Mouse (Mus musculus): Measurements from ENCODE around the gene Yipf1. TPM values are rescaled to one million over a fixed set of nuclear protein-coding genes. Genes with fewer than 3 reads are reported as not detected.

Yipf1 gene
- polyA plus RNA-seq, 1 experiment = 37.3 TPM

DNA sequence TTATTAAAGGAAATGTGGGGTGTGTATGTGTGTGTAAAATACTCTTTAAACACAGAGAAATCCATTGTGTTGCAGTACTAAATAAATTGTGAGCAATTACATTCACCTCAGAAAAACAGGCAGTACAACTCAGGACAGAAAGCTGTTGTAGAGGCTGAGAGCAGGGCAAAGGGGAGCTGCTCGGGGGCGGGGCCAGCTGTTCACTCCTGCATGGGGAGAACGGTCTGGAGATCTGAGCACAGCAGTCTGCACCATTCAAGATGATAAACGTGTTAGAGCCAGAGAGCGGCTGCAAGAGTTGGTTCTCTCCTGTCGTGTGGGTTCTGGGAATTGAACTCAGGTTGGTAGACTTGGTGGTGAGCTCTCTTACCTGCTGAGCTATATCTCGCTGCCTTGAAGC is 66.7 kb downstream of the Yipf1 start:
- TF ChIP-seq POLR2A (IDR thresholded peaks at IDR 0.05; ENCODE audit: insufficient read length, low read depth) (no peak), E2F4 (IDR thresholded peaks at IDR 0.05; ENCODE audit: insufficient read depth) (no peak), USF1 (IDR thresholded peaks at IDR 0.05; ENCODE audit: low read depth) (no peak), TCF3 (IDR thresholded peaks at IDR 0.05; ENCODE audit: insufficient read length, low read depth) (no peak), POLR2AphosphoS2 (IDR thresholded peaks at IDR 0.05; ENCODE audit: insufficient read length, low read depth) (no peak), MYOG (IDR thresholded peaks at IDR 0.05; ENCODE audit: control insufficient read depth in 1 of 3, insufficient read depth in 1 of 3, insufficient read length in 2 of 3, low read depth in 2 of 3) (no peak), SRF (IDR thresholded peaks at IDR 0.05; ENCODE audit: control insufficient read depth, insufficient read length, low read depth) (no peak), CEBPB (IDR thresholded peaks at IDR 0.05; ENCODE audit: insufficient read depth, poor library complexity, severe bottlenecking) (no peak), TCF12 (IDR thresholded peaks at IDR 0.05; ENCODE audit: insufficient read depth, poor library complexity, severe bottlenecking) (no peak), REST (IDR thresholded peaks at IDR 0.05; ENCODE audit: insufficient read depth, insufficient read length) (no peak), MYOD1 (IDR thresholded peaks at IDR 0.05; ENCODE audit: control insufficient read depth in 1 of 3, insufficient read length in 2 of 3, low read depth in 2 of 3) (no peak), MAX (IDR thresholded peaks at IDR 0.05; ENCODE audit: low read depth) (no peak)
- H3K4me3 ChIP-seq = no peak overlapping the region
- H3K4me2 ChIP-seq (ENCODE audit: low read depth) = no peak overlapping the region
- H3K27me3 ChIP-seq (ENCODE audit: control insufficient read depth, insufficient read depth, insufficient read length) = no peaks in the 10 kb centered on the region
- H3K36me3 ChIP-seq (ENCODE audit: control insufficient read depth, insufficient read depth) = peaks cover 25% of the 10 kb centered on the region
- H3ac ChIP-seq (ENCODE audit: control insufficient read depth, insufficient read length) = no peak overlapping the region
- H3K79me2 ChIP-seq (ENCODE audit: control insufficient read depth, insufficient read depth) = no peaks in the 10 kb centered on the region

DNA sequence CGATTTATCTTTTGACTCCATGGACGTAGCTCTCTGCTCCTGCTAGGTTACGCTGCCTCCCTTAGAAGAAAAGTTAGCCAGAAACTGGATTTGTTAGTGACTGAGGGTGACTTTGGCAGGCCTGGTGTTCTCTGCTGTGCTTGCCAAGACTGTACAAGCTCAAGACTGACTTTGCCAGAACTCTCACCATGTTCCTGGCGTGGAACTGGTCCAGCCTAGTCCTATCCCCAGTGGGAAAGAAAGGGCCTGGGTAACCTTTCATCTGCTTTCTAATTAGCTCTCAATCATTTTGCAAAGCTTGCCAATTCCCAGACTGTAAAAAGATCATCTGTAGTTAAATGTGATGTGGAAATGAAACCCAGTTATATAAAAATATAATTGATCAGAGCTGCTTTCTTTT is 72.9 kb downstream of the Yipf1 start:
- Histone ChIP-seq H3K79me2 (ENCODE audit: control insufficient read depth, insufficient read depth) (no peaks in the 10 kb centered on the region), H3K36me3 (ENCODE audit: control insufficient read depth, insufficient read depth) (peaks cover 67% of the 10 kb centered on the region), H3K27me3 (ENCODE audit: control insufficient read depth, insufficient read depth, insufficient read length) (no peaks in the 10 kb centered on the region), H3ac (ENCODE audit: control insufficient read depth, insufficient read length) (no peak overlapping the region), H3K4me2 (ENCODE audit: low read depth) (no peak overlapping the region), H3K4me3 (no peak overlapping the region)
- TF ChIP-seq SRF (IDR thresholded peaks at IDR 0.05; ENCODE audit: control insufficient read depth, insufficient read length, low read depth) (no peak), CEBPB (IDR thresholded peaks at IDR 0.05; ENCODE audit: insufficient read depth, poor library complexity, severe bottlenecking) (no peak), POLR2AphosphoS2 (IDR thresholded peaks at IDR 0.05; ENCODE audit: insufficient read length, low read depth) (no peak), POLR2A (IDR thresholded peaks at IDR 0.05; ENCODE audit: insufficient read length, low read depth) (no peak), TCF3 (IDR thresholded peaks at IDR 0.05; ENCODE audit: insufficient read length, low read depth) (no peak), USF1 (IDR thresholded peaks at IDR 0.05; ENCODE audit: low read depth) (no peak), MAX (IDR thresholded peaks at IDR 0.05; ENCODE audit: low read depth) (no peak), REST (IDR thresholded peaks at IDR 0.05; ENCODE audit: insufficient read depth, insufficient read length) (no peak), TCF12 (IDR thresholded peaks at IDR 0.05; ENCODE audit: insufficient read depth, poor library complexity, severe bottlenecking) (no peak), MYOD1 (IDR thresholded peaks at IDR 0.05; ENCODE audit: control insufficient read depth in 1 of 3, insufficient read length in 2 of 3, low read depth in 2 of 3) (no peak), MYOG (IDR thresholded peaks at IDR 0.05; ENCODE audit: control insufficient read depth in 1 of 3, insufficient read depth in 1 of 3, insufficient read length in 2 of 3, low read depth in 2 of 3) (no peak), E2F4 (IDR thresholded peaks at IDR 0.05; ENCODE audit: insufficient read depth) (no peak)

DNA sequence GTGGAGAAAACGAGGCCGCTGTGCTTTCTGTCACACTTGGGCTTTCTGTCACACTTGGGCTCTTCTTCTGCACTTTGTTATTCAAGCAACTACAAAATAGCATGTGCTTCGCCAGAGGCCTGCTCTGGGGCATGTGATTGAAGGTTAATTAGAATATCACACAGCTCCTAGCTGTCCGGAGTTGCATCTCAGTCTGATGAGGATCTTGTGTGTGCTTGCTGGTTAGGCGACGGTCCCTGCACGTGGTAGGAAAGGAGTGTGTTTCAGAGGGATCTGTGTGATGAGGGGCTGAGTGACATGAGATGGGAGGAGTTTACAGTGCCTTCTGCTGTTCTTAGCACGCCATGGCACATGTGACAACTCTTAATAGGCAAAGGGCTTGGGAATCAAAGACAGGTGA is 73.3 kb downstream of the Yipf1 start:
- no peak overlapping the region for H3K4me3 ChIP-seq
- peaks cover 67% of the 10 kb centered on the region for H3K36me3 ChIP-seq (ENCODE audit: control insufficient read depth, insufficient read depth)
- H3ac ChIP-seq (ENCODE audit: control insufficient read depth, insufficient read length) = no peak overlapping the region
- no peak for TF ChIP-seq MYOD1 (IDR thresholded peaks at IDR 0.05; ENCODE audit: control insufficient read depth in 1 of 3, insufficient read length in 2 of 3, low read depth in 2 of 3)
- TF ChIP-seq E2F4 (IDR thresholded peaks at IDR 0.05; ENCODE audit: insufficient read depth) = no peak
- TF ChIP-seq REST (IDR thresholded peaks at IDR 0.05; ENCODE audit: insufficient read depth, insufficient read length) = no peak
- H3K27me3 ChIP-seq (ENCODE audit: control insufficient read depth, insufficient read depth, insufficient read length) = no peaks in the 10 kb centered on the region
- H3K79me2 ChIP-seq (ENCODE audit: control insufficient read depth, insufficient read depth) = no peaks in the 10 kb centered on the region
- no peak overlapping the region for H3K4me2 ChIP-seq (ENCODE audit: low read depth)

DNA sequence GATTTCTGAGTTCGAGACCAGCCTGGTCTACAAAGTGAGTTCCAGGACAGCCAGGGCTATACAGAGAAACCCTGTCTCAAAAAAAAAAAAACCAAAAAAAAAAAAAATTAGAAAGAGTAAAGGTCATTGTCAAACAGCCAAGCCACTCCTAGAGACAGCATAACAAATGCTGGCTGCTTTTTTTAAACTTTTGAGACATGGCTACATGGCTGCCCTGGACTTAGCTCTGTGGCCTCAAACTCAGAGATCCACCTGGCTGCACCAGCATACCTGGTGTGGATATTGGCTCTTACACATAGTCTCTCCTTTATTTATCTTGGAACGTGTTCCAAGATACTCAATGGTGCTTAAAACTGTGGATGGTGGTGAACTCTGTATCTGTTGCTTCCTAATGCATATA is 74.1 kb downstream of the Yipf1 start:
- Histone ChIP-seq H3K4me3 (no peak overlapping the region), H3ac (ENCODE audit: control insufficient read depth, insufficient read length) (no peak overlapping the region), H3K27me3 (ENCODE audit: control insufficient read depth, insufficient read depth, insufficient read length) (no peaks in the 10 kb centered on the region), H3K4me2 (ENCODE audit: low read depth) (no peak overlapping the region), H3K79me2 (ENCODE audit: control insufficient read depth, insufficient read depth) (no peaks in the 10 kb centered on the region), H3K36me3 (ENCODE audit: control insufficient read depth, insufficient read depth) (peaks cover 68% of the 10 kb centered on the region)
- TF ChIP-seq REST (IDR thresholded peaks at IDR 0.05; ENCODE audit: insufficient read depth, insufficient read length) (no peak), MYOD1 (IDR thresholded peaks at IDR 0.05; ENCODE audit: control insufficient read depth in 1 of 3, insufficient read length in 2 of 3, low read depth in 2 of 3) (no peak), MAX (IDR thresholded peaks at IDR 0.05; ENCODE audit: low read depth) (no peak), POLR2AphosphoS2 (IDR thresholded peaks at IDR 0.05; ENCODE audit: insufficient read length, low read depth) (no peak), TCF12 (IDR thresholded peaks at IDR 0.05; ENCODE audit: insufficient read depth, poor library complexity, severe bottlenecking) (no peak), E2F4 (IDR thresholded peaks at IDR 0.05; ENCODE audit: insufficient read depth) (no peak), USF1 (IDR thresholded peaks at IDR 0.05; ENCODE audit: low read depth) (no peak), TCF3 (IDR thresholded peaks at IDR 0.05; ENCODE audit: insufficient read length, low read depth) (no peak), CEBPB (IDR thresholded peaks at IDR 0.05; ENCODE audit: insufficient read depth, poor library complexity, severe bottlenecking) (no peak), MYOG (IDR thresholded peaks at IDR 0.05; ENCODE audit: control insufficient read depth in 1 of 3, insufficient read depth in 1 of 3, insufficient read length in 2 of 3, low read depth in 2 of 3) (no peak), POLR2A (IDR thresholded peaks at IDR 0.05; ENCODE audit: insufficient read length, low read depth) (no peak), SRF (IDR thresholded peaks at IDR 0.05; ENCODE audit: control insufficient read depth, insufficient read length, low read depth) (no peak)

DNA sequence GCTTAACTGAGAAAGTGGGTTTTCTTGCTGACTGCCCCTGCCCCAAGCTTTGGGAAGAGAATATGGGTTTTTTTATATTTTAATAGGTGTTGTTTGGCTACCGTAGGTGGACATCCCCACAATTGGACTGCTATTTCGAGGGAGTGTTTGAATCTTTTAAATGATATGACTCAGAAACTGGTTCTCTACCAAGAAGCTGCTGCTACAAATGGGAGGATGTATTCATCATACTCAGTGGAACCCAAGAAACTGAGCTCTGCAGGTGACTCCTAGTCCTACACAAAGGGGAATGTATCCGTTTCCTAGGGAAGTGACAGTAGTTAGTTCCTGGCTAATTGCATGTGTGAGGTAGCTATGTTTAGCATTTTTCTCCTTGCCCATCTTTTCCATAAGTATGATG is 75.2 kb downstream of the Yipf1 start:
- Histone ChIP-seq H3K4me3 (no peak overlapping the region), H3ac (ENCODE audit: control insufficient read depth, insufficient read length) (no peak overlapping the region), H3K4me2 (ENCODE audit: low read depth) (no peak overlapping the region), H3K79me2 (ENCODE audit: control insufficient read depth, insufficient read depth) (no peaks in the 10 kb centered on the region), H3K27me3 (ENCODE audit: control insufficient read depth, insufficient read depth, insufficient read length) (no peaks in the 10 kb centered on the region), H3K36me3 (ENCODE audit: control insufficient read depth, insufficient read depth) (peaks cover 64% of the 10 kb centered on the region)
- no peak for TF ChIP-seq POLR2AphosphoS2 (IDR thresholded peaks at IDR 0.05; ENCODE audit: insufficient read length, low read depth)
- TF ChIP-seq CEBPB (IDR thresholded peaks at IDR 0.05; ENCODE audit: insufficient read depth, poor library complexity, severe bottlenecking) = no peak
- TF ChIP-seq MYOG (IDR thresholded peaks at IDR 0.05; ENCODE audit: control insufficient read depth in 1 of 3, insufficient read depth in 1 of 3, insufficient read length in 2 of 3, low read depth in 2 of 3) = no peak
- TF ChIP-seq MYOD1 (IDR thresholded peaks at IDR 0.05; ENCODE audit: control insufficient read depth in 1 of 3, insufficient read length in 2 of 3, low read depth in 2 of 3) = no peak
- no peak for TF ChIP-seq SRF (IDR thresholded peaks at IDR 0.05; ENCODE audit: control insufficient read depth, insufficient read length, low read depth)
- no peak for TF ChIP-seq TCF12 (IDR thresholded peaks at IDR 0.05; ENCODE audit: insufficient read depth, poor library complexity, severe bottlenecking)
- TF ChIP-seq MAX (IDR thresholded peaks at IDR 0.05; ENCODE audit: low read depth) = no peak
- TF ChIP-seq USF1 (IDR thresholded peaks at IDR 0.05; ENCODE audit: low read depth) = no peak
- no peak for TF ChIP-seq POLR2A (IDR thresholded peaks at IDR 0.05; ENCODE audit: insufficient read length, low read depth)
- TF ChIP-seq TCF3 (IDR thresholded peaks at IDR 0.05; ENCODE audit: insufficient read length, low read depth) = no peak
